Comparison of ENCODE assay signal across 9 mouse cellular contexts in genomic region chr5:14218677-14219076, GRCm38 (mm10).
DNase-seq lines count a peak whose midpoint lies in the region; ATAC-seq lines count a peak whose summit lies in the region.
"Had no signal": no experiment of that assay in that cellular context is flagged by ENCODE, and none has a peak within 500 bp of the region (broad histone marks: within the 10 kb centered on the region; RNA-seq: fewer than 3 reads in every experiment).

No protein-coding gene starts in this region.

- no peak overlapping the region for H3K4me3 ChIP-seq in hindbrain, embryonic 11.5 days (ENCODE audit: low read depth, low read length)
- no peak overlapping the region for H3K4me3 ChIP-seq in hindbrain, embryonic 13.5 days
- H3K4me3 ChIP-seq in neural tube, embryonic 13.5 days = no peak overlapping the region
- H3K4me3 ChIP-seq in neural tube, embryonic 15.5 days (replicated peaks) = no peak overlapping the region
- no peak overlapping the region for H3K4me3 ChIP-seq in embryonic facial prominence, embryonic 14.5 days (ENCODE audit: low read depth, low read length)

- no peak overlapping the region for H3K27ac ChIP-seq in hindbrain, embryonic 11.5 days (ENCODE audit: low read depth, low read length)
- no peak overlapping the region for H3K27ac ChIP-seq in hindbrain, embryonic 13.5 days
- H3K27ac ChIP-seq in neural tube, embryonic 13.5 days (replicated peaks) = no peak overlapping the region
- no peak overlapping the region for H3K27ac ChIP-seq in neural tube, embryonic 15.5 days (replicated peaks)
- H3K27ac ChIP-seq in embryonic facial prominence, embryonic 14.5 days (replicated peaks; ENCODE audit: low read depth, low read length) = no peak overlapping the region

- no peaks in the 10 kb centered on the region for H3K4me1 ChIP-seq in hindbrain, embryonic 11.5 days (replicated peaks; ENCODE audit: control insufficient read depth, insufficient read depth, low read length)
- H3K4me1 ChIP-seq in hindbrain, embryonic 13.5 days (replicated peaks) = no peaks in the 10 kb centered on the region
- H3K4me1 ChIP-seq in neural tube, embryonic 13.5 days (replicated peaks) = peaks cover 4% of the 10 kb centered on the region; the same call in 1 of the 2 replicates
- H3K4me1 ChIP-seq in neural tube, embryonic 15.5 days = no peaks in the 10 kb centered on the region
- no peaks in the 10 kb centered on the region for H3K4me1 ChIP-seq in embryonic facial prominence, embryonic 14.5 days (ENCODE audit: control insufficient read depth, insufficient read depth, low read length)

- H3K27me3 ChIP-seq in hindbrain, embryonic 11.5 days (ENCODE audit: control insufficient read depth, insufficient read depth, low read length) = no peaks in the 10 kb centered on the region
- no peaks in the 10 kb centered on the region for H3K27me3 ChIP-seq in hindbrain, embryonic 13.5 days
- H3K27me3 ChIP-seq in neural tube, embryonic 13.5 days = no peaks in the 10 kb centered on the region
- no peaks in the 10 kb centered on the region for H3K27me3 ChIP-seq in neural tube, embryonic 15.5 days (replicated peaks)
- no peaks in the 10 kb centered on the region for H3K27me3 ChIP-seq in embryonic facial prominence, embryonic 14.5 days (replicated peaks; ENCODE audit: control insufficient read depth, insufficient read depth, low read length)

- WGBS in hindbrain, embryonic 11.5 days = 80% methylated on average over 4 of the region's 4 CpGs
- WGBS in hindbrain, embryonic 13.5 days = 81% methylated on average over 4 of the region's 4 CpGs
- WGBS in neural tube, embryonic 13.5 days = 78% methylated on average over 4 of the region's 4 CpGs
- 76% methylated on average over 4 of the region's 4 CpGs for WGBS in neural tube, embryonic 15.5 days
- WGBS in embryonic facial prominence, embryonic 14.5 days = 62% methylated on average over 4 of the region's 4 CpGs

- DNase-seq in hindbrain, embryonic 11.5 days (ENCODE audit: low spot score) = peak; percentile 25
- DNase-seq in embryonic facial prominence, embryonic 14.5 days (ENCODE audit: low spot score) = peak; percentile 63
- peak; percentile 53 for DNase-seq in retina, postnatal 1 day
- no peak for DNase-seq in adrenal gland, adult 2 months
- no peak for DNase-seq in thymus, postnatal 36 days
- DNase-seq: heart, postnatal 4 days had no signal

- no peaks in the 10 kb centered on the region for H3K9me3 ChIP-seq in hindbrain, embryonic 11.5 days (ENCODE audit: control insufficient read depth, low read length)
- no peaks in the 10 kb centered on the region for H3K9me3 ChIP-seq in hindbrain, embryonic 13.5 days
- no peaks in the 10 kb centered on the region for H3K9me3 ChIP-seq in neural tube, embryonic 13.5 days
- no peaks in the 10 kb centered on the region for H3K9me3 ChIP-seq in neural tube, embryonic 15.5 days (replicated peaks)
- no peaks in the 10 kb centered on the region for H3K9me3 ChIP-seq in embryonic facial prominence, embryonic 14.5 days (ENCODE audit: control insufficient read depth, low read length)

- no peak overlapping the region for H3K4me2 ChIP-seq in hindbrain, embryonic 11.5 days (replicated peaks; ENCODE audit: low read depth, low read length)
- no peak overlapping the region for H3K4me2 ChIP-seq in hindbrain, embryonic 13.5 days
- H3K4me2 ChIP-seq in neural tube, embryonic 13.5 days = no peak overlapping the region
- H3K4me2 ChIP-seq in neural tube, embryonic 15.5 days = no peak overlapping the region
- H3K4me2 ChIP-seq in embryonic facial prominence, embryonic 14.5 days (ENCODE audit: low read depth, low read length) = no peak overlapping the region

- no peaks in the 10 kb centered on the region for H3K36me3 ChIP-seq in hindbrain, embryonic 11.5 days (ENCODE audit: control insufficient read depth, insufficient read depth, low read length)
- no peaks in the 10 kb centered on the region for H3K36me3 ChIP-seq in hindbrain, embryonic 13.5 days
- H3K36me3 ChIP-seq in neural tube, embryonic 13.5 days = no peaks in the 10 kb centered on the region
- no peaks in the 10 kb centered on the region for H3K36me3 ChIP-seq in neural tube, embryonic 15.5 days
- no peaks in the 10 kb centered on the region for H3K36me3 ChIP-seq in embryonic facial prominence, embryonic 14.5 days (ENCODE audit: control insufficient read depth, insufficient read depth, low read length)

- no peak overlapping the region for H3K9ac ChIP-seq in hindbrain, embryonic 11.5 days (ENCODE audit: low read depth, low read length)
- no peak overlapping the region for H3K9ac ChIP-seq in hindbrain, embryonic 13.5 days
- H3K9ac ChIP-seq in neural tube, embryonic 13.5 days = no peak overlapping the region
- H3K9ac ChIP-seq in neural tube, embryonic 15.5 days (replicated peaks) = no peak overlapping the region
- no peak overlapping the region for H3K9ac ChIP-seq in embryonic facial prominence, embryonic 14.5 days (ENCODE audit: low read depth, low read length)

- ATAC-seq in hindbrain, embryonic 11.5 days (ENCODE audit: low FRiP score) = no peak
- ATAC-seq in hindbrain, embryonic 13.5 days (ENCODE audit: low FRiP score) = no peak
- ATAC-seq in neural tube, embryonic 13.5 days (ENCODE audit: low read depth) = 0 out of 2 replicates have a peak, but pooled peaks have one; percentile 43
- ATAC-seq in neural tube, embryonic 15.5 days (ENCODE audit: low FRiP score) = no peak
- no peak for ATAC-seq in embryonic facial prominence, embryonic 14.5 days (ENCODE audit: low read depth)

Comparison
In these comparisons a context has a peak if more than half of its experiments do, and no peak if none do; other contexts are left out.
1. DNase-seq: peak in hindbrain, embryonic 11.5 days (single experiment), embryonic facial prominence, embryonic 14.5 days (single experiment) and retina, postnatal 1 day (single experiment); none in adrenal gland, adult 2 months (single experiment) and thymus, postnatal 36 days (0 of 2).